Mouse (Mus musculus) urinary bladder, postnatal 14 days (tissue): ENCODE data around the gene Slc7a10.
A peak's percentile ranks its signal among the peaks of the same experiment; 100 is the strongest.

ENCODE experiments used
- DNase-seq: peaks from one replicate; pipeline ENCODE4 v3.0.0; 2021; ENCODE audit warnings: low spot score

Gene Slc7a10

DNA sequence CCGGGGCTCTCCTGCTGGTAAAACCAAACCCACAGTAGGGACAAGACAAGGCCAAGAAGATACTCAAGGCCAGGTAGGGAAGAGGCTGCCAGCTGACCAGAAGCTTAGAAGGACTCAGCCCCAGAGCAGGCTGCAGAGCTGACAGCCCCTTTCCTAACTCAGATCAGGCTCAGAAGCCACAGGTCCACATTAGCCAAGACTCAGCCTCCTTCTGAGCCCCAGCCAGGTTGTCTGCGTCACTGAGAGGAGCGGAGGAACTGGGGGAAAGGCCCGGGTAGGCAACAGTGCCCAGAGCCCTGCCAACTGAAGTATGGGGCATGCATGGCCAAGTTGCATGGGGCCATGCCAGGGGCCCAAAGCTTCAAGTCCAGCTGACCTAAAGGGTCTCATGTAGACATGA is 13.7 kb upstream of the Slc7a10 start:
- no peak for DNase-seq

DNA sequence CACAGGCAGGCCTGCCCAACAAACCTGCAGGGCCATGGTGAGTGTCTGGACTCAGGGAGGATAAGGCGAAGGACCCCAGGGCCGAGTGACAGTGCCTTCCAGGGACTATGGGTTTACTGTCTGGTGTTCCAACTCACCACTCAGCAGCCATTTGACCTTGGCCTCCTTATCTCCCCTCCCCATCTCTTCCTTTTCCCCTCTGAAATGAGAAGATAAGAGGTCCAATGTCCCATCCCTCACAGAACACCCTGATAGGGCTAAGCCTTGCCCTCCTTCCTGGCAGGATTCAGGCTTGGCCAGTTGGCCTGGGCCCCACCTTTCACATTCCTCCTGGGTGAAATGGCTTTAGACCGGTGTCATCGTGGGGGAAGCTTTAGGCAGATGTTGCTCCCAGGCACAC is 10.7 kb upstream of the Slc7a10 start:
- no peak for DNase-seq

DNA sequence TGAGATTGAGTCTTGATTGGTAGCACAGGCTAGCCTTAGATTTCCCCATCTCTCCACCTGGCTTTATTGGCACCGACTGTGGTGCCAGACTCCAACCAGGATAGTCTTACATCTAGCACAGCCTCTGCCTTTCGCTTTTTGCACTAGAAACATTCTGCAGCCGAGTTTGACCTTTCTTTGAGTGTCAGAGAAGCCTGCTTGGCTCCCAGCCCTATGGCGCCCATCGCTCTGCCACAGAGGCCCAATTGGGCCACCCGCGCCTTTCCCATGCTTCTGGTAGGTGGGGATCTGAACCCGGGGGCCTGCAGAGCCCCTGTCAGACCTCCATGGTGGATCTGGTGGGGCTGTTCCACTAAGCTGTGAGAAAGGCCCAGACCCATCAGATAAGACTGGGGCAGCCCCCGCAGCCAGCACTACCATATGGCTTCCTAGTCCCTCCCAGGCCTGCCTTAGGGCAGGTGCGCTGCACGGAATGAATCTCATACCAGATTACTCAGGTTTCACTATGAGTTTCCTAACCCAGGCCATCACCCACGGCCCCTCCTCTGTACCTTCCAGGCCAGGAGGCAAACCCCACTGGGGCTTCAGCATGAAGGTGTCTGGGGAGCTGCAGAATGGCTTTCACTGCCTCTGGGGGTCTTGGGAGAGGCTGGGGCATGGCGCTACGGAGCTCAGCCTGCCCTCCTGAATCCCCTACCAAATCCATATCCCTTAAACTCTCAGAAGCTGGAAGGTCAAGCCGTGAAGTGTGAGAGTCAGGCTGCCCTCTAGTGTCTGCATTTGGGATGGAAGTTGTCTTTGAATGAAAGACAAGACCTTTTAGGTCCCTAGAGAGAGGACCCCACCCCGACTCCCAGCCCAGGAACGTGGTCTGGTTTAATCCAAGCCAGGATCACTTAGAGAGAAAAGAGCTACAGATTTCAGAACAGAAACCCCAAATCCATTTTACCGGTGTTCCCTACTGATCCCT is 9.5 kb upstream of the Slc7a10 start:
- DNase-seq: peak; percentile 33

DNA sequence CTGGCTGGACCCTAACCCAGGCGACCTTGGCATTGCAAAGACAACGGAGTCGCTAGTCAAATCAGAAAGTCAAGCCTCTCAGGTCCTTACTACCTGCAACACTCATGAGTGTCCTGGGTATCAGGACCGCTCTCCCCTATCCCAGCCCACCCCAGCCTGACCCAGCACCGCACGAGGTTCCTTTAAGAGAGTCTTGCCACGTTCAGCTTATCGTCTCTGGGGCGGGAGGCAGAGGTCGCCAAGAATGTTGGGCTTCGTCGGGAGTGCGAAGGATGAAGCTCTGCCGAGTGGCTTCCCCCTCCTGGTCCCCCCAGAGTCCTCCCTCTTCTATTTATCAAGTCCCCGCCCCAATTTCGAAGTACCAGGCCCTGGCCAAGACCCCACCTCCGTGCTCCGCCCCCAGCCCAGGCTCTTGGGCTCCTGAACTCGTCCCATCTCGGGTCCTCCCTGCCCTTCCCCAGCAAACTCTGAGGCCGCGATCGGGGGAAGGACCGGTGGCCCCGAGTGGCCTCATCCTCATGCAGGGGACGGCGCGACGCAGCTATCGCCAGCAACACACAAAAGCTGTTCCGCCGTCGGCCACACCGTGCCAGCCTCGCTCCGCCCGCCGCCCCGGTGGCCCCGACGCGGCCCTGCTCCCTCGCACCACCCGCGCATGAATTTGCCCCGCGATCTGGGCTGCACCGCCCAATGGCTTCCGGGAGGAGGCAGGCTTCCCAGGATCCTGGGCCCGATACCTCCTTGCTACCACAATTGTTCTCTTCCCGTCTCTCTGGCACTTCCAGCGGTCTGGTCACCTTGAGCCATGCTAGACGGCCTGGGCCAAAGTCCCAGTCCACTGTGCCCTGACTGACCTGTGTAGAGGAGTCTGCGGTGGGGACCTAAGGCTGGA is 1.1 kb upstream of the Slc7a10 start:
- DNase-seq: peak; percentile 22

DNA sequence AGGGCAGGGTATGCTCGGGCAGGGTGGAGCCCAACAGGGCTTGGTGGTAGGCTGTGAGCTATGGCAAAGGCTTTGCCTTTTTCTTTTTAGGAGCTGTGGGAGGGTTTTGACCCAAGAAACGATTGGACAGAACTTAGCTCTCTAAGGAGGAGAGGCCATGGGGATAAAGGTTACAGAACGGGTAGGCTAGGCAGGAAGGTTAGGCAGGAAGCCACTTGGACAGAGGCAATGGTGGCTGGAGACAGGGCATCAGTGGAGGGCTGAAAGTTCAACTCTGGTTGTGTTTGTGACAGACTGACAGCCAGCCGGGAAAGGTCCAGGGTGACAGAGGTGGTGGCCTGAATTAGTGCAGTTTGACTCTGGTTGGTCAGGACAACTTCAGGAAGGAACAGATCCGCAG is 3.5 kb downstream of the Slc7a10 start:
- no peak for DNase-seq

DNA sequence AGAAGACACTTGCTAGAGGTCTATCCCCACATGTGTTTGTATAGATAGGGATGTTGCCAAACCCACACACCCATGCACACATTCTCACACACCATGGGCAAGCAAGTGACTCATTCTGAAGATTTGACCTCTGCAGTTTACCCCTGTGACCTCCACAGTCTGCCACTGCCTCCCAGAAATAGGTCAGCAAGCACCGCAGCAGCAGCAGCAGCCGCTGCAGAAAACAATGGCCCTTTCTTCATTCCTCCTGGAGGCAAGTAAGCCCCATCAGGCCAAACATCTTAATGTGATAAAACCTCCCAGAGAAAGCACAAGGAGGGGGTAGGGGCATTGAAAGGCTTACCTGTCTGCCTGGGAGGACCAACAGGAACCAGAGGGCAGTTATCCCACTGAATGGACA is 5.1 kb downstream of the Slc7a10 start:
- DNase-seq: no peak

DNA sequence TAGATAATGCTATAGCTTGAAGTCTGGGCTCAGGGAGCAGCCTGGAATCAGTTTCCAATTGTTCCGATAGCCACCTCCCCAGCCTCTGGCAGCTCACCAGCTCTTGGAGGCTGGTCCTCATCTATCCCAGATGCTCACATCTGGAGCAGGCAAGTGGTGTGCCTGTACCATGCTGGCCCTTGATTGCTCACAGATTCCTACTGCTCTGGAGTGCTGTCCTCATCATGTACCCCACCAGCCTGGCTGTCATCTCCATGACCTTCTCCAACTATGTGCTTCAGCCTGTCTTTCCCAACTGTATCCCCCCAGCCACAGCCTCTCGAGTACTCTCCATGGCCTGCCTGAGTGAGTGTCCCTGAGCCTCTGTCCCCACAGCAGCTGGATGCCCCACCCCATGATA is 10.8 kb downstream of the Slc7a10 start:
- DNase-seq: no peak

DNA sequence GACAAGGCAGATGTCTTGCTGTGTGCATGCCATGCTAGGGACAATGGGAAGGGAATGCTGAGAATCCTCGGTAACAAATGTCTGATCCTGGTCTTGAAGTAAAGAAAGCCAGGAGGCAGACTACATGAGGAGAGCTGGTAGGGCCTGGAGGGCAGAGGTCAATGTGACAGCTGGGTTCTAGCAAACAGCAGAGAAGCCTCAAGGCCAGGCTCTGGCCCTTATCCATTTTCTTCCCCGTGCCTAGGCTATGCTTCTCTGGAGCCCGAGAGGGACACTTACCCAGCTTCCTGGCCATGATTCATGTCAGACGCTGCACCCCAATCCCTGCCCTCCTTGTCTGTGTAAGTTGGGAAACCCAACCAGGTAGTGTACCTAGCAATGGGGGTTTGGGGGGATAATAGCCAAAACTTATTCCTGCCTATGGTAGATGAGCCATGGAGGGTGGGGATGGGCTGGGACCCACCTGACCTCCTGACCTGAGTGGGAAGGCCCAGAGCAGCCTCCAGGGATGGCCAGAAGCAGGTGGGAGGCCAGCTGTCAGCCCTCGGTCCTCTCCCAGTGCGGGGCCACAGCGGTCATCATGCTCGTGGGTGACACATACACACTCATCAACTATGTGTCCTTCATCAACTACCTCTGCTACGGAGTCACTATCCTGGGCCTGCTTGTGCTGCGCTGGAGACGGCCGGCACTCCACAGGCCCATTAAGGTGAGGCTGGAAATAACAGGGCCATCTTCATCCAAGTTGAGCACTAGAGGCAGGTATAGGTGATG is 13.0 kb downstream of the Slc7a10 start:
- no peak for DNase-seq

DNA sequence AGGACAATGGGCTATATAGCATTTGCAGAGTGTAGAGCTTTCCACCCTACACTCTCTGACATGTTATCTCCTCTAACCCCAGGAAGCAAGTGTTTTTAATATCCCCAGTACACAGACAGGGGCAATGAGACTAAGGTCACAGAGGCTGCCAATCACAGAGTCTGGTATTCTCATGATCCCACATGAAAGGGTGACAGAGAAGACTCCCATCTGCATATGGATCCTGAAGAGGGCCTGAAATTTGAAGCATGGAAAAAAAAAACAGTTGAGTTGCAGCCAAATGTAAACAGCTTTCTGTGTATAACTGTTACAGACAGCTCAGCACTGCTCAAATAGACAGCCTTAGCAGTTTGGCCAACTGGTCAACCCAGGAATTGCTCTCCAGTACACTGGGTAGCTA is 13.6 kb downstream of the Slc7a10 start:
- no peak for DNase-seq

DNA sequence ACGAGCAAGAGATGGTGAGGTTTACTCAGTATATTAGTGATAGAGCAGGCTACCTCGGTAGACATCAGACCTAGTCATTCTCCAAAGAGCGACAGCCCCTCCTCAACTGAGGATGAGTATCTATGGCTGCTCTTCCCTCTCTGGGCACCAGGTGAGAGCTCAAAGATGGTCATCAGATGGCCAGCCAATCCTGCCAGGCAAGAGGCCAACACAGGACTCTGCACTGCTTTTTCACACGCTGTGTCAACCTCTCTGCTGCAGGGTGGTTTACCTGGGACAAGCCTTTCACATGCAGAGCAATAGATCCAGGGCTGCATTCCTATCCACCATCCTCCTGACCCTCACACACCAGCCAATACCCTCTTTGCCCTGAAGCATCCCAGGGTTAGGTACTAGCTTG is 25.6 kb downstream of the Slc7a10 start:
- DNase-seq: no peak

DNA sequence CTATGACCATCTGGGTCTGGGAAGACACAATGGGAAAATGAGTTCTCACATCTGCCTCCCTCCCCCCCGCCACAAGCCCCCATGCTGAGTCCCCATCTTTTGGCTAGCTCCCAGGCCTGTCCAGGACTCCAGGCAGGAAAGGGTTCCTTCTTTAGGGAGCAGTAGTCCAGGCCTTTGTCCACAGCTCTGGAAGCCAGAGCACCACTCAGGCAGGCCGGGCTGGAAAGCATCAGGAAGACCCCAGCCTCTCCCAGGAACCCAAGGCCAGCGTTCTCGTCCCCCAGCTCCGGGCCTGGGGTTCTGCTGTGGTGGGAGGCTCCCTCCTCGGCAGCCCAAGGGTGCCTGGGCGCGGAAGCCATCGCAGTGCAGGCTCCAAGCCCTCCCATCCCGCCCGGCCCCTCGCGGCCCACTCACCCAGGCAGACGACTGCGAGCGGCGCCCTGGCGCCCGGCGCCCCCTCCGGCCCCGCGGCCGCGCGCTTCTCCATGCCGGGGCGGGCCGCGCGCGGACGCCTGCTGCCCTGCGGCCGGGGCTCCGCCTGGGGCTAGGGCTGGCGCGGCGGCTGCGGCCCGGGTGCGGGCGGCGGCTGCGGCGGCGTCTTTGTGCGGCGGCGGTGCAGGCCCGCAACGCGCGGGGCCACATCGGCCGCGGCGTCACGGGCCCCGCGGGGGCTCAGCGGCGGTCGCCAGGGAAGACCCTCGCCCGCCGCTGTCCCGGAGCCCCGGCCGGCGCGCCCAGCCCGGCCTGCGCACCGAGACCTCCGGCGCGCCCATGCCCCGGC is 28.4 kb downstream of the Slc7a10 start:
- no peak for DNase-seq

DNA sequence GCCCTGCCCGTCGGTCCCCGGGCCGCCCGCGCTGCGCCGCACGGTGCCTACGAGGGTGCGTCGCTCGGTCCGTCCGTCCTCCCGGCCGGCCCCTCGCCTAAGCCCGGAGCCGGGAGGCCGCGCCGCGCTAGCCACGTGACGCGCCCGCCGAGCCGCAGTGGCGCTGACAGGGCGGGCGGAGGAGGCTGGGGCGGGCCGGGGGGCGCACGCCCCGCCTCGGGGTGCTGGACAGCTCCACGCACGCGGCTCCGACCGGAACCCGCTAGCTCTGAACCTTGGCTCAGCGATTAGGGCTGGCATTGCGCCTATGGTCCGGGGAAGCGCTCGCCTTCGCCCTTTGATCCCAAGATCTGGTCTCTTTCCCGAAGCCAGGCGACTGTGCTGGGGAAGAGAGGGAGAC is 29.0 kb downstream of the Slc7a10 start, which contains the start of gene Lrp3:
TSS of gene Lrp3 (minus strand) at position 274 of the 400 bp plus-strand sequence.
- DNase-seq: peak; percentile 69

DNA sequence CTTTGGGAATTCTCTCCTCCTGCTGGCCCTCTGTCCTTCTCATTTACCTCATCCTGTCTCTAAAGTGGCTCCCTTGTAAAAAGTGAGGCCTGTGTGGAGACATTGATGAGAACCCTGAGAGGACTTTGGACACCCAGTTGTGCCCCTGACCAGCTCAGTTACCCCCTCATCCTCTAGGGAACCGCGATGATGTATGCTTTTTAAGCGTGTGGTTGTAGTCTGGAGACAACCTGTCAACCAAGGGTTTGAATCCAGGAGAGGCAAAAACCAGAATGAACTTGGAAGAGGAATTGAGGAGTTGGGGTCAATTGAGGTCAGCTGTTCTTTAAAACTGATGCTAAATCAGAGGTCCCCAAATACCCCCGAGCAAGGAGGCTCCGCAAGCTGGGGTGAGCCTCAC is 29.5 kb downstream of the Slc7a10 start:
- no peak for DNase-seq

DNA sequence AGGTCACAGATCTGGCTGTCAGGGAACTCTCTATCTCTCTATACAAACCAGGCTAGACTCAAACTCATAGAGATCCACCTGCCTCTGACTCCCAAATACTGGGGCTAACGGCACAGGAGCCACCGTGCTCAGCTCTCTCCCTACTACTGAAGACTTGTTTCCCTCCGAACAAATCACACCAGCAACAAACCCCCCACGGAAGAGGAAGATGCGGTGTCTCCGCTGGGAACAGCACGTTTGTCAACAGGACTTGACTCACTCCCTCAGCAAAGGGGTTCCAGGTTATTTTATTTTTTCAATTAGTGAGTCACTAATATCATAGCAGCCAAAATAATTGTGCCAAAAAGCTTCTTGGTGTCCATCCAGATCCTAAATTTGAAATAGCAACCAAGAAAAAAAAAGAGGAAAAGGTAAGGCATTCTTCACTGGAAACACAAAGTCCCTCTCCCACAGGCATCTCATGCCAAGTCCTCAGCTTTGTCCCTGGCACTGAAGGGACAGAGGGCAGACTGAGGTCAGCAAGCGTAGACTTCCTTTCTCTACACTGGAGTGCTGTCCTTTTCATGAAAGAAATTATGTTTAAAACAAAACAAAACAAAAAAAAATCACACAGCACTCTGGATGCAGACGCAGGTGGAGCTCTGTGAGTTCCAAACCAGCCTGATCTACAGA is 34.6 kb downstream of the Slc7a10 start:
- no peak for DNase-seq

DNA sequence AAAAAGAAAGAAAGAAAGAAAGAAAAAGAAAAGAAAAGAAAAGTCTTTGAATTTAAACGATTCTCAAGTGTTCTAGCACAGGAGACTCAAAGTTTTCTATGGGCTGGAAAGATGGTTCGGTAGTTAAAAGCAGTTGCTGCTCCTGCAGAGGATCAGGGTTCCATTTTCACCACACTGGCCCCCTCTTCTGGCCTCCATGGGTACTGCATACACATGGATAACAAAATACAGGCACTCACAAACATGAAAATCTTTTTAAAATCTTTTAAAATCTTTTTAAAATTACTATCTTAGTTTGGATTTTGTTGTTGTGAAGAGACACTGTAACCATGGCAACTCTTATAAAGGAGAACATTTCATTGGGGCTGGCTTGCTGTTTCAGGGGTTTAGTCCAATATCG is 44.1 kb downstream of the Slc7a10 start:
- DNase-seq: no peak

DNA sequence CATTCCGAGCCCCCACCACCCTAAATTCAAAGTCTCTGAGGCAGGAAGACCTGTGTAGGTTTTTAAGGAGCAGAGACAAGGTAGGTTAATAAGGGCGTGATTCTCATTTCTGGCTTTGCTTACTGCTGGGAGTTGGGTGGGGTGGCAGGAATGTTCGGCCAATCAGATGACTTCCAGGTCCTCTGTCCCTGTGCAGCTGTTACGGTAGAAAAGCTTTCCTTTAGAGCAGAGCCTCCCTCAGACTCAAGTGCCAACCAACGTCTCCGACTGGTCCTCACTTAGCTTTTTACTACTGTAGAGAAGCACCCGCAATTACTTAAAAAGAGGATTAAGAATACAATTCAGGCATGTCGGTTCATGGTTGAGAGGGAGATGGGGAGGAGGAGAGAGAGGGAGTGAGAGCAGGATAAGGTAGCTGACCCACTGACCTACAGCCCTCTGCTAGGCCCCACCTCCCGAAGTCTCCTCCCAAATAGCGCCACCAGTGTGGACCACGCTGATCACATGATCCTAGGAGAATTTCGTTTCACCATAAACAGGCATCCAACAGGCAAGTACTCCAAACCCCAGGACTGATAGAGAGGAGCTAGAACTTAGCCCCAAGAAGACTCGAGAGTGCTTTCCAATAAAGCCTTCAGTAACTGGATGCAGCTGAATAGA is 46.7 kb downstream of the Slc7a10 start:
- DNase-seq: no peak

DNA sequence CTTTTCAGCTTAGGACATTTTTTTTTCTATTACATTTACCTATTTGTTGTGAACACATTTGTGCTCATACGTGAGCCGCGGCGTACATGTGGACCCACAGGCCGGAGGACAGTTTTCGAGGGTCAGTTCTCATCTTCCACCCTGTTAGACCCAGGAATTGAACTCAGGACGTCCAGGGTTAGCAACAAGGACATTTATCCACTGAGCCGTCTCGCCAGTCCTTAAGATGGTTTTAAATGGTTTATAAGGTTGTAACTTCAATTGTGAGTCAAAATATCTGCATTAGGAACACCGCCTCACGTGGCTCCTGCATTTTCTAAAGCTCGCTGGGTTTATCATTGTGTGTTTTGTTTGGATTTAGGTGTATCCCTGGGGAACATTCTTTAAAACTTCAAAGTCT is 47.7 kb downstream of the Slc7a10 start:
- no peak for DNase-seq

DNA sequence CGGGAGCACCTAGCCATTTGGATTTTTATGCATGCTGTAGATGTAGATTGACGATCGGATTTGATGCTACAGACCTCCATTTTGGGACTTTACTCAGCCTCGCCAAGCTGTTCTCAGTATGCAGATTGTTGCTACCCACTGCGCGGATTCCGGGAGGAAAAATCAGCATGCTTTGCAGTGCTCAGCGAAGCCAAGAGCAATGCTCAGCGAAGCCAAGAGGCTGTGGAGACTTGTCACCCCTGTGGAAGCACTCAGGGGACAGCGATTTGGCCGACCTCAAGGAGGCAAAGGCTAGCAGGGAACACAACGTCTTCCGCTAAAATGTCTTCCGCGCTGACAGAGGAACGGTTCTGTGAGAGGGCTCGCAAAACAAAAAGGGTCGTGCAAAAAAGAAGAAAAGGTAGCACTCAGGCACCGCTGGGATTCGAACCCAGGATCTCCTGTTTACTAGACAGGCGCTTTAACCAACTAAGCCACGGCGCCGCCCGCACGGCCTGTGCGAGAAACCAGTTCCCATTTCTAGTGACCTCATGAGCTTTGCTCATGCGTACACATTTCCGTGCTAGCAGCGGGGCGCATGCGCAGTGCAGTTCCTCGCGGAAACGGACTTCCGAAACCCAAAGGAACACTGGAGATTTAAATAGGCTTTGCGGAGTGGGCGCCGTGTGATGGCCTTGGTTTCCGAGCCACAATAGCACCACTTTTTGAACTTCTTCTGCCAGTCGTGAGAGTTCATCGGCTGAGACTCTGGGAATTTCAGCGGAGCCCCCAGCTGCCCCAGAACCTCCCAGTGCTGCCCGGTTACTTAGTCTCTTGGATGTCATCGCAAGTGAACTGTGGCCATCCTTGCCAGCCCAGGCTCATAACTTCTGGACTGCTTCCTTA is 48.4 kb downstream of the Slc7a10 start:
- peak; percentile 98 for DNase-seq

DNA sequence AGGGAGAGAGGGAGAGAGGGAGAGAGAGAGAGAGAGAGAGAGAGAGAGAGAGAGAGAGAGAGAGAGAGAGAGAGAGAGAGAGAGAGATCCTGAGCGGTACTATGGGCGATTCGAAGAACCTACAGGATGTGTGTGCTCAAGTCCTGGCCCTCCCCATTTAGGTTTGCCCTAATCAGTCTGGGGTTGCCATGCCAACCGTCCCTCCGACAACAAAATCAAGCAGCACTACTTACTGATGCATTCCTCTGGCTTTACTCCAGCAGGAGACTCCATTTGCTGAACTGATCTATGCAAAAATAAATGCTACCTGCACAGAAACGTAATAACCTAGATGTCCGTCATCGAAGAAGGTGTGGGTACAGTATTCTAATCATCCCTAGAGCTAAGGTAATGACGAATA is 49.1 kb downstream of the Slc7a10 start:
- peak; percentile 57 for DNase-seq
